Mouse (Mus musculus) hematopoietic stem cell, adult 5-6 weeks (primary cell): ENCODE measurements around the gene Pcnx2. TPM values are rescaled to one million over a fixed set of nuclear protein-coding genes. Genes with fewer than 3 reads are reported as not detected.
A peak's percentile ranks its signal among the peaks of the same experiment; 100 is the strongest.

Source experiments
- ATAC-seq, 2 experiments: fragments of 125-278 bp in 1 of 2; replicated peaks in 1 of 2; 2 replicates each; pipeline ENCODE4 v1.8.0; 2016 to 2017; ENCODE audit warnings: inconsistent platforms in 2 of 2, mild to moderate bottlenecking in 2 of 2, moderate number of reproducible peaks in 2 of 2, low read depth in 1 of 2, moderate TSS enrichment in 1 of 2; ENCODE audit not compliant: low FRiP score in 2 of 2, poor library complexity in 2 of 2, severe bottlenecking in 2 of 2, insufficient read depth in 1 of 2, low TSS enrichment in 1 of 2
- total RNA-seq: library from RNA; stranded (forward); fragments of 172-1452, 232-1000 nt; gene quantifications from 2 replicates; pipeline ENCODE4 v1.2.3, GENCODE M21; 2017

Pcnx2 gene
- total RNA-seq, 1 experiment from 2014 or later, result not detected

DNA sequence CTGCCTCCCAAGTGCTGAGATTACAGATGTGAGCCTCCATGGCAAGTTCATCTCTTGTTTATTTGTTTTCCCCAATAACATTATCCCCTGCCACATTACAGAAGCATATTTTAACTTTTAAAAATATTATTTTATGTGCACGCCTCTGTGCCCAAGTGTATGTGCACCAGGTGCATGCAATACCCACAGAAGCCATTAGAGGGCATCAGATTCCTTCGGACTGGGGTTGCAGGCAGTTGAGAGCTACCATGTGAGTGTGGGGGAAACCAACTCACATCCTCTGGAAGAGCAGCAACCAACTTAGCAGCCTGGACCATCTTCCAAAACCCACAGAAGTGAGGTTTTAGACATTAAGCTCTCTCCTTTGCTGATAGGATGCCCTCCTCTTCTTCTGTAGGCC is 9.2 kb upstream of the Pcnx2 start:
- ATAC-seq, result no peak

DNA sequence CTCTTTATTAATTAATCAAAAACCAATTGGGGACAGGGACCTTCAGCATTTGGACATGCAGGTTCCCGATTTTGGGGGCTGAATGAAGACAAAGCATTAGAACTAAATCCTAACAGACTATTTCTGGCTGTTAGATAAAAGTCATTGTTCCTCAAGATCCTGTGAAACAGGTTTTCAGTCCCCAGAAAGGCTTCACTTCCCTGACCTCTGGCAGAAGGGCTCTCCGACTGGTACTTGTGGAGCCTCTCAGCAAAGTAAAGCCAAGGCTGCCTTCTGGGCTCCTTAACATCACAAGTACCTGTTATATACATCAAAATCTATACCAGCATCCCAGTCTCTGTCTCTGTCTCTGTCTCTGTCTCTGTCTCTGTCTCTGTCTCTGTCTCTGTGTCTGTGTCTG is 7.2 kb upstream of the Pcnx2 start:
- ATAC-seq, result no peak

- ATAC-seq, result no peak
Observed at GRCm38 (mm10) chr8:125902521-125902920, 4.4 kb upstream of the Pcnx2 start.

DNA sequence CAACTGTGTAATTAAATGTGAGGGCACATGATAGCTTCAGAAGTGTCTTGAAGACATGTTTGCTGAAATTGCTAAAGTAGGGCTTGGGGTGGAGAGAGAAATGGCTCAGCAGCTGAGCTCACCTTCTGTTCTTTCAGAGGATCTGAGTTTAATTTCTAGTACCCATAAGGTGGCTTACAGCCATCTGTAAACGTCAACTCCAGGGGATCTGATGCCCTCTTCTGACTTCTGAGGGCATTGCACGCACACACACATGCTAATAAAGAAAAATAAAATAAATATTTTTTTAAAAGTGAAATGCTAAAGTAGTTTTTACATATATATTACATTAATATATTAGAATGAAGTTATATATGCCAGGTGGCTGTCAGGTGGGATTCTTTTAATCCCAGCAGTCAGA is 3.0 kb upstream of the Pcnx2 start:
- 0 out of 4 replicates have a peak, but pooled peaks of 1 of the 2 experiments have one; percentile 37 for ATAC-seq

DNA sequence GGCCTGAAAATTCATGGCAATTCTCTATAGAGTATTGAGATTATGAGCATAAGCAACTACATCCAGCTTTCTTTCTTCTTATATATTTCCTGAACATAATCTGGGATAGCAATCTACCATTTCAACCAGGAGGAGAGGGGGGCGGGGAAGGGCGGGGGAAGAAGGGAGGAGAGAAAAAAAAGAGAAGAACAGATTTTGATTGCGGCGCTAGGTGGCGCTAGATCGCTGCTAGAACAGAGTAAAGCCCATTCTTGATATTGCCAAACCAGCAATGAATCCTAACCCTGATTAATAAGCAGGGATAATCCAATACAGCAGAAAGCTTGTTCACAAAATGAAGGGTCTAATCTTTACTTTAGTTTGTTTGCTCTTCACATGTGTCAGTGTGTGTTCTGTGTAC is 782 bp upstream of the Pcnx2 start:
- peak in 1 of 2 experiments; percentile 32; a peak in 1 of 4 replicates for ATAC-seq

GRCm38 (mm10) chr8:125897388-125897787 is 729 bp downstream of the Pcnx2 start:
- no peak for ATAC-seq

- ATAC-seq, result no peak
Observed at GRCm38 (mm10) chr8:125889920-125890319, 8.2 kb downstream of the Pcnx2 start.

DNA sequence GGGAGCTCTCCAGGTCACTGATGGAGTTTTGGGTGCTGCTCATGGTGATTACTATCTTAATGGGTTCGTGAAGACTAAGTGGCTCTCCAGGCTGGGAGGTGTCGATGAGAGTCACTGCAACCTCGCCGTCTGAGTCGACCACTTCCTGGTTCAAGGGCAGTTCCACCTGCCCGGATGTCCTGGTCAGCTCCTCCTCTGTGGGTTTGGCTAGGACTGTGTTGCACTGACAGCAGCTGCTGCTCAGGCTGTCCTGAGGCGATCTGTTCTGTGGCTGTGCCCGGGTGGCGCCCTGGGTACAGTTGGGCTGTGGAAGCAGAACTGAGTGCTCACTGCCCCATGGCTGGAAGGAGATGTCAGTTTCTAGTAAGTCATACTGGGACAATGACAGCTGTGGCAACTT is 10.6 kb downstream of the Pcnx2 start:
- ATAC-seq, result no peak

GRCm38 (mm10) chr8:125880447-125880846 is 17.7 kb downstream of the Pcnx2 start:
- no peak for ATAC-seq

DNA sequence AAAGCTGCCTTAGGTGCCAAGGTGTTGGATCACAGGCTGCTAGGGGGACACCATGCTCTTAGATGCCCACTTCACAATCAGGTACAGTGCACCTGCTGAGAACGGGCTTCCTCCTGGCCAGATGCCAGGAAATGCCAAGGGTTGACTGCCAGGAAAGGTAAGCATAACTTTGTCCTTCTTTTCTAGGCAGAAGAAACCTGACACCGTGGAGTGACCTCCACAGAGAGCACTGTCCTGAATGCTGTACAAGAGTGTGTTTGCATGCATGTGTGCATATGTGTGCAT is 24.9 kb downstream of the Pcnx2 start:
- no peak for ATAC-seq

DNA sequence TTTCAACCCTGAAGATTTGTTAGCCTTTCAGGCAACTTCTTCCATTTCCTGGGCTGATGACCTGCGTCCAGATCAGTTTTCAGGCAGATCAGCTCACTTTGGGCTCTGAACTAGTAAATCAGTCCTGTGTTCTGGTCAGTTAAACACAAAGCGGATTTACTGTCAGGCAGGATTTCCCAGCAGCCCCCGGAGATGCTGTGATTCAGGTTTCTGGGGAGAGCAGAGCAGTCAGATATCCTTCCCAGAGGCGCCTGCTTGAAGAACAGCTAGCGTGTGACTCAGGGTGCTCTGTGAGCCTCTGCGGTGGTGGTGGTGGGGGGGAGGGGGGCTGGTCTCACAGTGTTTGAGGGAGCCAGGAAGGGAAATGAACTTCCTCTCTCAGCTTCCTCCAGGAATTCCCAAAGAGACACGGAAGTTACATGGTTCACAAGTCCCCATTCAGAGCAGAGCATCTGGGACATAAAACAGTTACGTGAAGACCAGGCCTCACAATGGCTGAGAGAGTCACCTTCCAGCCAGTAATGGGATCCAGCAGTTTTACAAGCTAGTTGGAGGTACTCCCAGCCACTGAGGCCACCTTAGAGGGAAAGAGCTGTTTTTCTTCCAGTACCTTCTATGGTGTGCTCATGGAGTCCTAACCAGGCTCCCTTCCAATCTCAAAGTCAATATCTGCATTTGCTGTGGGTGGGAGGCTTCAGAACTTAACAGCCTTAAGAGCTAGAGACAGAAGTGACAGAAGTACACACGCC is 25.4 kb downstream of the Pcnx2 start:
- ATAC-seq, result no peak

- peak; percentile 59 for ATAC-seq
Observed at GRCm38 (mm10) chr8:125870821-125871321, 27.2 kb downstream of the Pcnx2 start.

DNA sequence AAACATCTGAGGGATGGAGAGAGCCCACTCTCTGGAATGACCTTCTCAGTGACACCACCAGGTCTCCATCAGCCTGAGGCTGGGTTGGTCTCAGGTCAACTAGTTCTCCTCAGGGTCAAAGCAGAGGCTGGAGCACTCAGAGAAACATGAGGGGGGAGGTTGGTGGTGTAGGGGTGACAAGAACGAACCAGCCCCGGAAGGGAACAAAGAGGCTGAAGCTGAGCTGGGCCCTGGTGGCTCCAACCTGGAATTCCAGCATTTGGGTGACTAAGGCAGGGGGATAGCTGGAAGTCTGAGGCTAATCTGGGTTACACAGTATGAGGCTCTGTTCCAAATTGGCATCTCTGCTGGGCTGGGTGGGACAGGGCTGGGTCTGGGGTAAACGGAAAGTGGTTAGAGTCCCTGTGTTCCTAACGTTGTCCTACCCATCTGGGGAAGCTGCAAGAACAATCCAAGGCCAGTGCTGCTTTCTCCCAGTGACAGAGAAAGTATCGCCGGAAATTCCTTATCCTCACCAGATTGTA is 27.9 kb downstream of the Pcnx2 start:
- ATAC-seq, result no peak

DNA sequence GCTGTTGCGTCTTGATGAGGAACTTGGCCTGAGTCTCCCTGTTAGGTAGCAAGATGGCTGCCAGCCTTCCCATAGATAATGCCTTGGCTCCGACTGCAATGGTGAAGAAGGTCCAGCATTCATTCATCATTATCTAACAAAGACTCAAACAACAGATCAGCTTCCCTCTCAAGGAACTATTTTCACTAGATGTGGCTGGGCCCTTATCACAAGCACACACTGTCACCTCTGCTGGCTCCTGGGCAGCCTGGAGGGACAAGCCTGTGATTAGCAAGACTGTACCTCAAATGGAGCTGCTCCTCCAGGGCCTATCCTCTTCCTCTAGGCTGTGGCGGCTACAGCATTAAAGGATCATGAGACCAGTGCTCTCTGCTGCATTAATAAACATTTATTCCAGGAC is 28.4 kb downstream of the Pcnx2 start:
- no peak for ATAC-seq

DNA sequence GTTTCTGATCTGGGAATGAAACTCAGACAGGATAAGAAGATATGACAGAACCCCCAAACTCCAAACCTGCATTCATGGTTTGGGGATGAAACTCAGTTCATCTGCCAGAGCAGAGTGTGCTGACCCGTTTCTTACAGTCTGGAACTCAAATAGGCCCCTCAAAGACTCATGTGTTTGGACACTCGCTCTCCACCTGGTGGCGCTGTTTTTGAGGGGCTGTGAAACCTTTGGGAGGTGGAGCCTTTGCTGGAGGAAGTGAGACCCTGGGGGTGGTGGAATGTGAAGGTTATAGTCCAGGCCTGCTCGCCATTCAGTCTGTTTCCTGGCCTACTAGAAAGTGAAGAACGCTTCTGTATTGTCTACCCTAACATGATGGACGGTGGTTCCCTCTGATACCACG is 29.6 kb downstream of the Pcnx2 start:
- no peak for ATAC-seq

GRCm38 (mm10) chr8:125866125-125866524 is 32.0 kb downstream of the Pcnx2 start:
- no peak for ATAC-seq

DNA sequence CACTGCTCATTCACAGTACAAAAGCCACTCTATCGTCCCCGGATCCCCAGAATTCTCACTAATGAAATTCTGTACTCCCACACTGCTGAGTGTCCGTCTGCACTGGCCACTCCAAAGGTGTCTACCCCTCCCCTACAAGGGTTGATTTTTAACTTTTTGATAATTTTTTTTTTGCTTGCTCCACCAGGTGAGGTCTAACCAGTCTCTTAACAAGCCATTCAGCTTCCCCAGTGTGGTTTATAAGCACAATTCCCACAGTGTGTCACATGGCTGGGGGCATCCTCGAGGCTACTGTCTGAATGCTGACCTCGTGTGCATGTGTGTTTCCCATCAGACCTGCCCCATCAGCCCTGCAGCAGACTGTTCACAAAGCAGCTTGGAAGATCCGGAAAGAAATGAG is 40.9 kb downstream of the Pcnx2 start:
- ATAC-seq, result no peak

DNA sequence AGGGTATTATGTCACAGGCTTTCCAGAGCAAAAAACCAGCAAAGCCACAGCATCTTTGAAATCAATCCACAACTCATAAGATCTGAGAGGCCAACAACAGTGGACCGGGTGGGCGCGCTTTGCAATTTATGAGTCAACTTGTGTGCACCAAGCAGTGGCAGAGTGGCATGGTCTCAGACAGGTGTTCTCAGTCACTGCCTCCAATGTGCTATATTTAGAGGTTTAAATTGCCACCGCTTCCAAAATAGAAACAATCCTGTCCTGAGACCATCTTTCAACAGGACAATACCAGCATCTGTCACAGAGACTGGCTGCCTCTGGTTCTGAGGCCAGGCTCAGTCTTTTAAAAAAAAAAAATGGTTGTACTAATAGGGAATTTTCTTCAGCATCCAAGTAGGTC is 42.0 kb downstream of the Pcnx2 start:
- no peak for ATAC-seq

DNA sequence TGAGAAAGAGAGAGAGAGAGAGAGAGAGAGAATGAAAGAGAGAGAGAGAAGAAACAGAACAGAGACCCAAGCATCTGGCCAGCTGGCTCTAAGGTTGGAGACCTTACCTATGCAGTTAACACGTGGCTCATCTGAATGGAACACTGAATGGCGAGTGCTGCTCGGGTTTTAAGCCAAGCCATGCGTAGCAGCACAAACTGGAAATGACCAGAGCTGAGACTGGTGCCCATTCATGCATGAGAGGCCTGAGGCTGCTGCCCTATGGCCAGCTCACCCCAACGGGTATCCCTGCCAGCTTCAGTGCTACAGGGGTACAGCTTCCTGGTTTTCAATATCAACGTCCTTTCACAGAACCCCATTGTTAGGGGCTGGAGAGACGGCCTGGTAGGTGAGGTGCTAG is 43.7 kb downstream of the Pcnx2 start:
- ATAC-seq, result no peak
